Mouse (Mus musculus) brain, embryonic 14.5 days (tissue): ENCODE measurements around the gene Depp1.

ENCODE experiments used
- CTCF ChIP-seq: fragments of 200-500 bp; IDR thresholded peaks from 2 replicates; pipeline ENCODE4 v1.5.1; 2012; ENCODE audit warnings: inconsistent platforms, mild to moderate bottlenecking, moderate library complexity, borderline replicate concordance; ENCODE audit not compliant: insufficient read depth, insufficient read length; ENCODE audit errors: extremely low read depth
- POLR2A ChIP-seq: fragments of 200-500 bp; IDR thresholded peaks from 2 replicates; pipeline ENCODE4 v1.6.1; 2012; ENCODE audit warnings: mild to moderate bottlenecking, inconsistent platforms, borderline replicate concordance; ENCODE audit not compliant: poor library complexity, insufficient read depth, insufficient read length, severe bottlenecking; ENCODE audit errors: extremely low read depth

GRCm38 (mm10) chr6:116697413-116697812, 47.0 kb downstream of the Depp1 start:
- TF ChIP-seq POLR2A (no peak), CTCF (peak; percentile 44; the same call in 1 of the 2 replicates)
